Mouse (Mus musculus) mature B cell (primary cell): ENCODE results near the gene Omg.

Experiments used
- in situ Hi-C: fragments of 300-500 bp; cut with MboI; formaldehyde crosslinking; loops from 2 replicates; pipeline ENCODE4 v1.14.3; 2019

Gene Omg

GRCm38 (mm10) chr11:79503845-79504244, at the start of gene Omg:
TSS of gene Omg (minus strand) at chr11:79504084.
- in situ Hi-C loops = no loop called here

GRCm38 (mm10) chr11:79552622-79553021, 48.7 kb upstream of the Omg start:
- in situ Hi-C loops = no loop called here

- in situ Hi-C loops = no loop called here
These were observed 32.4 kb upstream of the Omg start for GRCm38 (mm10) chr11:79536293-79536692.

GRCm38 (mm10) chr11:79535554-79535953, 31.7 kb upstream of the Omg start:
- in situ Hi-C loops = no loop called here

GRCm38 (mm10) chr11:79533950-79534690, 30.2 kb upstream of the Omg start:
- in situ Hi-C loops = no loop called here

- in situ Hi-C loops = no loop called here
These were observed 29.4 kb upstream of the Omg start for GRCm38 (mm10) chr11:79533311-79533710.

- in situ Hi-C loops = no loop called here
These were observed 27.6 kb upstream of the Omg start for GRCm38 (mm10) chr11:79531485-79531884.

GRCm38 (mm10) chr11:79530774-79531173, 26.9 kb upstream of the Omg start:
- in situ Hi-C loops = no loop called here

GRCm38 (mm10) chr11:79530333-79530761, 26.5 kb upstream of the Omg start, which contains the start of the genes Evi2 and Evi2a:
TSS of gene Evi2 (minus strand) at chr11:79530589.
TSS of gene Evi2a (minus strand) at chr11:79530609.
- in situ Hi-C loops = no loop called here

- in situ Hi-C loops = no loop called here
These were observed 25.9 kb upstream of the Omg start for GRCm38 (mm10) chr11:79529736-79530135.

GRCm38 (mm10) chr11:79529226-79529625, 25.3 kb upstream of the Omg start:
- in situ Hi-C loops = no loop called here

GRCm38 (mm10) chr11:79528601-79529000, 24.7 kb upstream of the Omg start:
- in situ Hi-C loops = no loop called here

GRCm38 (mm10) chr11:79527739-79528384, 24.0 kb upstream of the Omg start:
- in situ Hi-C loops = no loop called here

GRCm38 (mm10) chr11:79527015-79527738, 23.3 kb upstream of the Omg start:
- in situ Hi-C loops = no loop called here

GRCm38 (mm10) chr11:79526549-79526948, 22.7 kb upstream of the Omg start:
- in situ Hi-C loops = no loop called here

GRCm38 (mm10) chr11:79524310-79524575, 20.4 kb upstream of the Omg start:
- in situ Hi-C loops = no loop called here

- in situ Hi-C loops = no loop called here
These were observed 19.9 kb upstream of the Omg start, which contains the start of gene Evi2b for GRCm38 (mm10) chr11:79523560-79524309. TSS of gene Evi2b (minus strand) at chr11:79523762.

GRCm38 (mm10) chr11:79522944-79523343, 19.1 kb upstream of the Omg start:
- in situ Hi-C loops = no loop called here

GRCm38 (mm10) chr11:79521930-79522329, 18.0 kb upstream of the Omg start:
- in situ Hi-C loops = no loop called here

GRCm38 (mm10) chr11:79520772-79521171, 16.9 kb upstream of the Omg start:
- in situ Hi-C loops = no loop called here

- in situ Hi-C loops = no loop called here
These were observed 16.0 kb upstream of the Omg start for GRCm38 (mm10) chr11:79519878-79520291.

- in situ Hi-C loops = no loop called here
These were observed 15.4 kb upstream of the Omg start for GRCm38 (mm10) chr11:79519299-79519698.
